Mouse (Mus musculus) heart, postnatal 25 days (tissue): ENCODE measurements around the gene Wnt11. TPM values are rescaled to one million over a fixed set of nuclear protein-coding genes. Genes with fewer than 3 reads are reported as not detected.

Experiments
- DNase-seq: peaks from one replicate; pipeline ENCODE4 v3.0.0; 2022; ENCODE audit warnings: low spot score
- intact Hi-C: fragments of 180-260 bp; cut with DNase I; formaldehyde crosslinking; loops from one replicate; pipeline ENCODE4 v1.15.1; 2025
- total RNA-seq, 2 experiments: library from RNA; stranded (reverse); gene quantifications; 2 replicates each; pipeline ENCODE4 v1.2.3; 2021

Gene Wnt11
- 1 to 10 TPM; 4.1 to 4.6 TPM for total RNA-seq

- no peak for DNase-seq
- intact Hi-C loops: loop anchor here (2.0 to 5.0 kb wide), 2 partner anchors 187 to 244 kb away; no protein-coding TSS in a partner anchor
These were observed at the start of gene Wnt11 for GRCm38 (mm10) chr7:98834711-98835321. Wnt11 (plus strand) TSS chr7:98835112.

GRCm38 (mm10) chr7:98786792-98787612, 47.9 kb upstream of the Wnt11 start:
- intact Hi-C loops: no loop called here
- DNase-seq: no peak

- intact Hi-C loops: no loop called here
- no peak for DNase-seq
These were observed 46.2 kb upstream of the Wnt11 start for GRCm38 (mm10) chr7:98788721-98789120.

GRCm38 (mm10) chr7:98789121-98789520, 45.8 kb upstream of the Wnt11 start:
- intact Hi-C loops: no loop called here
- peak; percentile 29 for DNase-seq

GRCm38 (mm10) chr7:98791864-98792263, 43.0 kb upstream of the Wnt11 start:
- no peak for DNase-seq
- intact Hi-C loops: no loop called here

GRCm38 (mm10) chr7:98793811-98794210, 41.1 kb upstream of the Wnt11 start:
- no peak for DNase-seq
- intact Hi-C loops: no loop called here

GRCm38 (mm10) chr7:98794444-98794843, 40.5 kb upstream of the Wnt11 start:
- DNase-seq: peak; percentile 49
- intact Hi-C loops: no loop called here

GRCm38 (mm10) chr7:98795637-98796036, 39.3 kb upstream of the Wnt11 start:
- DNase-seq: no peak
- intact Hi-C loops: no loop called here

- DNase-seq: no peak
- intact Hi-C loops: no loop called here
These were observed 37.4 kb upstream of the Wnt11 start for GRCm38 (mm10) chr7:98797347-98798133.

GRCm38 (mm10) chr7:98798134-98798417, 36.8 kb upstream of the Wnt11 start:
- DNase-seq: no peak
- intact Hi-C loops: no loop called here

GRCm38 (mm10) chr7:98800435-98800834, 34.5 kb upstream of the Wnt11 start:
- intact Hi-C loops: no loop called here
- no peak for DNase-seq

GRCm38 (mm10) chr7:98801086-98801485, 33.8 kb upstream of the Wnt11 start:
- peak; percentile 35 for DNase-seq
- intact Hi-C loops: no loop called here

- DNase-seq: no peak
- intact Hi-C loops: no loop called here
These were observed 31.7 kb upstream of the Wnt11 start for GRCm38 (mm10) chr7:98803181-98803580.

GRCm38 (mm10) chr7:98804841-98805772, 29.8 kb upstream of the Wnt11 start:
- intact Hi-C loops: no loop called here
- DNase-seq: no peak

- intact Hi-C loops: no loop called here
- DNase-seq: no peak
These were observed 28.0 kb upstream of the Wnt11 start for GRCm38 (mm10) chr7:98806961-98807360.

- no peak for DNase-seq
- intact Hi-C loops: no loop called here
These were observed 25.5 kb upstream of the Wnt11 start for GRCm38 (mm10) chr7:98809372-98809771.

GRCm38 (mm10) chr7:98810619-98811018, 24.3 kb upstream of the Wnt11 start:
- intact Hi-C loops: no loop called here
- DNase-seq: no peak

- intact Hi-C loops: no loop called here
- no peak for DNase-seq
These were observed 14.4 kb upstream of the Wnt11 start for GRCm38 (mm10) chr7:98820501-98820900.

- intact Hi-C loops: no loop called here
- DNase-seq: no peak
These were observed 12.0 kb upstream of the Wnt11 start for GRCm38 (mm10) chr7:98822881-98823280.
